Mouse (Mus musculus): ENCODE data around the gene Cpa5.

The Cpa5 gene

DNA sequence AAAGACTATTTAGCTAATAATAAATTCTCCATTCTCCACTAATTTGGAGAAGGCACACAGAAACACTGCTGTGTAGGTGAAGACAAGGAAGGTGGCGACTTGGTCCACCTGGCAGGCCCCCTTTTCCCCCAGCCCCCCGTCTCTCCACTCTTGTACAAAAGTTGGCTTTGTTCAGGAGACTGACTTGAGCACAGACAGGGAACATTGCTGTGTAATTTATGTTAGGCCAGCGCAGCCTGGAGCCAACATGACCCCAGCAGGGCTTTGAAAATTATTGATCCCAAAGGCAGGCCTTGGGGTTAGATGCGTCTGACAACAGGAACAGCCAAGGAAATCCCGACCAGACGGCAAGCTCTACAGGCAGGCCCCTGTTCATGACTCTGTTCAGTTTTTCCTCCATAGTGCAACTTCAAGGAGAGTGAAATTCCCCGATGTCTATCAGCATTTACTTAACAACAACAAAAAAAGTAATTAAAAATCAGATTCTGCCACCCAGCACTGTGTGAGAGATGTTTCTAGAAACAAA, 6.4 kb upstream of the Cpa5 start:
- no peak for DNase-seq

DNA sequence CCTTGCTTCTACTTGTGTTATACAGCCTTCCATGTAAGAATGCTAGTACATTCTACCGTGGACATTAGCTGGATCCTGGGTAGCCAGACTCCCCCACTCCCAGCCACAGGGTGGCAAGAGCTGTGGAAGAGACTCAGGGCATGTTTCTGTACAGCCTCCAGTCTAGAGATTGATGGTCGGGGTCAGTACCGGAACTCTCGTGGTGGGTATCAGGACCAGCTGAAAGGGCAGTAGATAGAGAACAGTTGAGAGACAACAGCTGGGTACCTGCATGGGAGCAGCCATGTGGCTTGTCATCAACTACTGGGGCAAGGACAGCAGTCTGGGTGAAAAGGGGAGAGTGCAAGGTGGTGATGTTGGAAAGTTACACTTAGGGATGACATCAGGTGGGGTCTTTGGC, 5.7 kb upstream of the Cpa5 start:
- DNase-seq = no peak

- DNase-seq = no peak
These were observed 5.1 kb upstream of the Cpa5 start for GRCm38 (mm10) chr6:30605672-30606071.

- DNase-seq = no peak
These were observed 402 bp downstream of the Cpa5 start for GRCm38 (mm10) chr6:30611212-30611611.

- DNase-seq = no peak
These were observed 3.4 kb downstream of the Cpa5 start for GRCm38 (mm10) chr6:30614251-30614650.

DNA sequence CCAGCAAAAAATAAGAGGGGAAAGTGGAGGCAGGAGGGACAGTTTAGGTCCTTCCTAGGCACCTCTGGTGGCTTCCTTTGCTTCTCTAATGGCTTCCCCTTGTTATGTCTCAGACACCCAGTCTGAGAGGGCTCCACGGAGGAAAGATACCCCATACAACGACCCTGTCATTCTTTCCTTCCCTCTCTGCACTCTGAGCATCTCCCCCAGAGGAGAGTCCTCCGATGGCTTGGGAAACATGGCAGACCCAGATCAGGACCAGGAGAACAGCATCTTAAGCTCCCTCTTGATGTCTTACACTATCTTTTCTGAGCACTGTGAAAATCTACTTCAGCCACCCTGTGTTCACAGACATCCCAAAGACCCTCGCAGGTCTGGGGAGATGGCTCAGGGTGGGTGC, 4.9 kb downstream of the Cpa5 start:
- no peak for DNase-seq

DNA sequence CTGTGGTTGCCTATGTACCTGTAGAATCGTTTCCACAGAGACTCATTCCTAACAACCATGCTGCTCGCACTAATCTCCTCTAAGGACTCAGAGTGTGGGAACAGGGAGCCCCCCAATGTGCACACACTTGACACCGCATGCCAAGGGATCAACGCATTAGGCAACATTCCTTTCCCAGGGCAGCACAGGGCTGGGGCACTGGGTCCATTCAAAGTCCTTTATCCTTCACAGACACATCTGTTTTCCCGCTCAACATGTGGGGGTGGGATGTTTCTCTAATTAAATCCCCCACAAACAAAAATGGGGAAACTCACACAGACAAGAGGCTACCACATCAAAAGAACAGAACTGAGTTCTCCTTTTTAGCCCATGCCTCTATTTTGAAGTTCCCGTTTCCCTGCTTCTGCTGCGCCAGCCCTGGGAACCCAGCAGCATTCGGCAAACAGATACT, 5.7 kb downstream of the Cpa5 start:
- DNase-seq = no peak

GRCm38 (mm10) chr6:30617020-30617958, 6.5 kb downstream of the Cpa5 start:
- no peak for DNase-seq

- no peak for DNase-seq
These were observed 7.3 kb downstream of the Cpa5 start for GRCm38 (mm10) chr6:30617959-30618590.

DNA sequence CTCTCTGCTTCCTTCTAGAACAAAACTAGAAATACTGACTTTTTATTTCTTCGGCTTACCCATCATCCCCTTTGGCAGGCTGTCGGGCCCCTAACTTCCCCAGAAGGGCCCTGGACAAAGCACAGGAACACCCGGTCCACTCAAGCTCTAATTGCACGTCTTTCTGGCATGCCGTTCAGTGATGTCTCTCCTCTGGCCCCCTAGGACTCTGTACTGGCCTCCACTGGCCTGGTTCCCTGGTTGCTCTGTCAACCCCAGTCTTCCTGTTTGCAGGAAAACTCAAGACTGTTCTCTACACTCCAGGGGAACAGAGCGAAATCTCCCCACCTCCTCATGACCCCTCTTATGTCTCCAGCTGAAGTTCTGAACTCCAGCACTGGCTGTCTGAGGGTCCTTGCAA, 7.9 kb downstream of the Cpa5 start:
- no peak for DNase-seq

DNA sequence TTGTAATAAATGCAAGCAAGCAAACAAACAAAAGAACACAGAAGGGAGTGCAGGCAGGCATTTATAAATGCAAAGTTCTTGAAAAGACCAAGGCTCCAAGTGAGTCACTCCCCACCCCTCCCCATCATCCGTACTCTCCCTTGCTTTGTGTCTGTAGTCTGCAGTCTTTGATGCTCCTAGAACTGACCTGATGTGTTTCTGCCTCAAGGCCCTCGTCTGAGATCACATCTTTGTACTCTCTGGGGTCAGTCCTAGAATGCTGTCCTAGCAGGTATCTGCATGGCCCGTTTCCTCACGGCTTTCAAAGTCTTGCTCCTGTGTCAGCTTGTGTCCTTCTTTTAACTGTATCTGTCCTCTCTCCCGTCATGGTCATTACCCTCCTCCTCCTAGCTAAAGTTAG, 8.8 kb downstream of the Cpa5 start:
- no peak for DNase-seq

DNA sequence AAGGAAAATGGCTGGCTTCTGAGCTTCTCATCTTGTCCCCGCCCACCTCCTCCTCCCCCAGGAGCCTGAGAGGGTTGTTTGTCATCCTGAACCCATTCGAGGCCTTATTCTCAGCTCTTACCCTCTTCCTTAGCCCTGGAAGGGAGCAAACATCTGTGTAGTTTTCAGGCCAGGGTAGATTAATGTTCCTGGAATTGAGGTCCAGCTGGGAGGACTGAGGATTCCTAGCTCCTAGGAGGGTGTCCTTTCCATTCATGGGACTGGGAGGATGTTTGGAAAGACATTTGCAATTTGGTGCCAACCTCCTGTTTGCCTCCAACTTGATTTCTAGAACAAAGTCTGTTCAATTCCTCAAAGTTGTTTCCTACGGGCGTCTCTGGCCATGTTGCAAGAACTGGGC, 9.8 kb downstream of the Cpa5 start:
- no peak for DNase-seq

GRCm38 (mm10) chr6:30620994-30621393, 10.2 kb downstream of the Cpa5 start:
- DNase-seq = no peak

- DNase-seq = no peak
These were observed 11.2 kb downstream of the Cpa5 start for GRCm38 (mm10) chr6:30621986-30622389.

DNA sequence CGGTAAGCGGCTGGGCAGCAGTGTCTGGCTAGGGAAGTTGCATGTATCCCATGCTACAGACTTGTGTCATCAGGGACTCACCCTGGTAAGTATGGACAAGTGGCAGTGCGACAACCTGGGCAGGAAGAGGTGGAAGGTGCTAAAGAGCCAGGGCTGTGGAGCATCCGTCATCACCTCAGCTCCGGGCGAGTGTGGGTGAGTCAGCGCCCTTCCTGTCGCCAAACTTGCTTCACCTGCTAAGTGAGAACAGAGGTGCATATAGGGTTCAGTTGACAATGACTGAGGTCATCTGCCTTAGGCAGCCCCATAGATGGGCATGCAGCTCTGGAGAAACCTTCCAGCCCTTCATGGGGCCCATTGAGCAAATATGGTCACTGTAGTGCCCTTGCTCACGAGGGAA, 14.0 kb downstream of the Cpa5 start:
- DNase-seq = no peak

GRCm38 (mm10) chr6:30628152-30628551, 17.3 kb downstream of the Cpa5 start:
- no peak for DNase-seq

GRCm38 (mm10) chr6:30629989-30630388, 19.2 kb downstream of the Cpa5 start:
- DNase-seq = no peak

GRCm38 (mm10) chr6:30635361-30635862, 24.6 kb downstream of the Cpa5 start:
- DNase-seq = no peak

- DNase-seq = no peak
These were observed 25.5 kb downstream of the Cpa5 start for GRCm38 (mm10) chr6:30636186-30636842.

- no peak for DNase-seq
These were observed 28.0 kb downstream of the Cpa5 start, which contains the start of gene Cpa1 for GRCm38 (mm10) chr6:30638674-30639268. Gene Cpa1 (plus strand): TSS chr6:30639218.

DNA sequence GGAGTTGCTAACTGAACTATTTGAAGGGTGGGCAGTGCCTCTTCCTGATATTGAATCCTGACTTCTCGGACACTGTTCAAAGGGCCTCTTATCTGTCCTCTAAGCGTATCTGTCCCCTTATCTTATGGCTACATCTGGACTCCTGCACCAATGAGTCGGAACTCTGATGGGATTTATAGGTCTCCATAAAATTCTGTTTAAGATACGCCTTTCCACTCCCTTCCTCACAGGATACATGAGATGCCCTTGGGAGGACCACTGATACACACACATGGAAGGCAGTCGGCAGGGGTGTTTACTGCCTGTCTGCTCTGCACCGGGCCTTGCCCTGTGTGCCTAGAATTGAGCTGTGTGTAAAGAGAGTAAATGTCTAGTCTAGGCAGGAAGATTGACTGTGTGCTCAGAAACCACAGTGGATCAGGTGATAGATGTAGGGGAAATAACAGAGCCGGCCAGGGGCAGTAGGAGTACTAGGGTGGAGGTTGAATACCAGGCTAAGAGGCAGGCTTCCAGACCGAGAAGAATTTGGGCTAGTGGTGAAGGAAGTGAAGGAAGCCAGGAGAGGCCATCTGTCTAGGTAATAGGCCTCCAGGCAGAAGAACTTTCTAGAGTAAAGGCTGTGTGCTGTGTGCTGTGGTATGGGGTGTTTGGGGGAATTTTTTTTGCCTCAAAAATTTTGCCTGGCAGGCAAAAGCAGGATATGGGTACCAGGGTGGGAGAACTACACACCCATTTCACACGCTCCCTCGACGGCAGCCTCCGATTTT, 33.1 kb downstream of the Cpa5 start:
- no peak for DNase-seq

DNA sequence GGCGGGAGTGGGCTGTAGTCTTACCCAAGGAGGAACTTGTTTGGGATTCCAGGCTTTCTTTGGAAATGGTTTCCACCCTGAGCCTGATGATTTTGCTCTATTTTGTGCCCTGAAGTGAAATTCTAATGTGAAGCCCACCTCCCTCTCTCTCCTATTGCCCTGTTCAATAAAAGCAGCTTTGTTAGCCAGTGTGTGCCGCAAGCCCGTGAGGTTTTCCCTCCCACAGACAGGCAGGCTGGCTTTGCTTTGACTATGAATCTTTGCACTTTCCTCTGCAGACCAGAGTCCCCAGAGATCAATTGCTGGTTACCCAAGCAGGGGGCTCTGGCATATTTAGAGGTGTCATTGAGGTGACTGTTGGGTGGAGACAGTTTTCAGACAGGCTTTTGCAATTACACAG, 33.7 kb downstream of the Cpa5 start:
- no peak for DNase-seq
